Mouse (Mus musculus): ENCODE results near the gene Cep95. TPM values are rescaled to one million over a fixed set of nuclear protein-coding genes. Genes with fewer than 3 reads are reported as not detected.
A peak's percentile ranks its signal among the peaks of the same experiment; 100 is the strongest.
"Not testable (repeated sequence)": the region's sequence is repeated elsewhere in the genome, so short reads cannot be mapped to it uniquely, and the experiment has no call there.

The Cep95 gene
- polyA plus RNA-seq, 1 experiment from 2014 or later, result 12.2 TPM

- H3K4me2 ChIP-seq (ENCODE audit: low read length), result no peak overlapping the region
- no peak overlapping the region for H3K4me3 ChIP-seq (ENCODE audit: low read length)
- no peaks in the 10 kb centered on the region for H3K27me3 ChIP-seq (replicated peaks; ENCODE audit: control insufficient read depth, insufficient read depth, low read length)
- H3K9ac ChIP-seq (ENCODE audit: low read depth, low read length), result no peak overlapping the region
- 83% methylated on average over 6 of the region's 6 CpGs for WGBS
- H3K4me1 ChIP-seq (ENCODE audit: control insufficient read depth, insufficient read depth, low read depth, low read length), result peaks cover 14% of the 10 kb centered on the region
- H3K27ac ChIP-seq (ENCODE audit: low read depth, low read length), result no peak overlapping the region
- H3K36me3 ChIP-seq (ENCODE audit: control insufficient read depth, insufficient read depth, low read length), result peaks cover 35% of the 10 kb centered on the region
- no peaks in the 10 kb centered on the region for H3K9me3 ChIP-seq (ENCODE audit: control insufficient read depth, low read length)
- no peak for ATAC-seq
Measured at GRCm38 (mm10) chr11:106780590-106781220, 8.3 kb upstream of the Cep95 start.

DNA sequence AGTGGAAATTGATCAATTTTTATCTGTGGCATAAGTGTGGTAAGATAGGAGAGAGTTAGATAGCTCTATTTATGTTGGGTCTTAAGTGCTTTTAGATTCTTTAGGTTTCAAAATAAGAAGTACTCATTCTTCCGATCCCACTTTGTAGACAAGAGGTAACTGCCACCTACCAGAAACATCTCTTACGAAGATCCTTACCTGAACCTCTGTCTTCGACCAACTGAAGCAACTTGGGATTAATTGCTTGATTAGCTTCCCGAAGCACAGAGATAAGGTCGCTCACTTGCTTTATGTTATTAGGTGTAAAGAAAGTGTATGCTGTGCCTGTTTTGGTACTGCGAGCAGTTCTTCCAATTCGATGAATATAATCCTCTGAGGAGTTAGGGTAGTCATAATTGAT lies 6.8 kb upstream of the Cep95 start:
- H3K27ac ChIP-seq (ENCODE audit: low read depth, low read length); ATAC-seq; H3K27me3 ChIP-seq (replicated peaks; ENCODE audit: control insufficient read depth, insufficient read depth, low read length); H3K9me3 ChIP-seq (ENCODE audit: control insufficient read depth, low read length); H3K4me2 ChIP-seq (ENCODE audit: low read length); H3K4me3 ChIP-seq (ENCODE audit: low read length); H3K9ac ChIP-seq (ENCODE audit: low read depth, low read length): not testable (repeated sequence)
- Histone ChIP-seq H3K36me3 (ENCODE audit: control insufficient read depth, insufficient read depth, low read length) (peaks cover 36% of the 10 kb centered on the region), H3K4me1 (ENCODE audit: control insufficient read depth, insufficient read depth, low read depth, low read length) (peaks cover 21% of the 10 kb centered on the region)
- WGBS, result 89% methylated on average over 7 of the region's 7 CpGs

DNA sequence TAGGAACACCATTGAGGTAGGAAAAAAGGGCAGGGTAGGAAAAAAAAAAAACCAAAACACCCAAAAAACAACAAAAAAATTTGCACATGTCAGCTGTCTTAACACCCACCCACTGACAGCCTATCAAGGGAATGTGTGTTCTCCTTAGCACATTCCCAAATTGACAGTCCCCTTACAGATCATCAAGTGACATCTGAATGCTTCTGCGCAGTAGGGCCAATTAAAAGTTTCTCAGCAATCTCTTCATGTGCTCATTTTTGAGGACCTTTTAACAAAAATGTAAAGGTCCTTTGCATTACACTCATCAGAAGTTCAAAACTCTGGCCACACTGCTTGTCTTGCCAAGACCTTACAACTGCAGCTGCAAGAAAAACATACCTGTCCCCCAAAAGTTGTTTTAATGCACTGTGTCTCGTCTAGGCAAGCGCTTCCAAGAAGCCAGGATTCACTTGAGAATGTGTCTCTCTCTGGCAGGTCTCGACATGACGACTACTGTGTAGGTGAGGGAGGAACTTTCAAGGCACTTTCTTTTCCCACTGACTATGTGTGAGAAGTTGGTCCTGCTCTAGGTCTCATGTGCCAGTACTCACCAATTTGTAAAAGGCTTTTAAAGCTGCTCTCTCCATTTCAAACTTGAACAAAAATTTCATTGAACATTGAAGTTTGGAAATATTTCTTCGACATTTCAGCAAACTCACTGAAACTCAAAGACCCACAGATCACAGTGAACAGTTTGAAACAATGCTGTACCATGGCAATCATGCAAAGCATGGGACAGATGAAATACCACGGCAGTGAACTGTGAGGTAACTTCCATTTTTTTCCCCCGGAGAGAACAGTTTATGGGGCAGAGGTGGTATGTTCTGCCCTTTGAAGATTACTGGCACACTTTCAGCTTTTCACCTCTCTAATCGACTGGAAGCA lies 5.9 kb upstream of the Cep95 start:
- Histone ChIP-seq H3K4me1 (ENCODE audit: control insufficient read depth, insufficient read depth, low read depth, low read length) (peaks cover 21% of the 10 kb centered on the region), H3K27ac (ENCODE audit: low read depth, low read length) (no peak overlapping the region), H3K4me2 (ENCODE audit: low read length) (no peak overlapping the region), H3K9ac (ENCODE audit: low read depth, low read length) (no peak overlapping the region), H3K27me3 (replicated peaks; ENCODE audit: control insufficient read depth, insufficient read depth, low read length) (no peaks in the 10 kb centered on the region), H3K9me3 (ENCODE audit: control insufficient read depth, low read length) (no peaks in the 10 kb centered on the region), H3K36me3 (ENCODE audit: control insufficient read depth, insufficient read depth, low read length) (peaks cover 36% of the 10 kb centered on the region), H3K4me3 (ENCODE audit: low read length) (no peak overlapping the region)
- WGBS, result 82% methylated on average over 9 of the region's 9 CpGs
- no peak for ATAC-seq

DNA sequence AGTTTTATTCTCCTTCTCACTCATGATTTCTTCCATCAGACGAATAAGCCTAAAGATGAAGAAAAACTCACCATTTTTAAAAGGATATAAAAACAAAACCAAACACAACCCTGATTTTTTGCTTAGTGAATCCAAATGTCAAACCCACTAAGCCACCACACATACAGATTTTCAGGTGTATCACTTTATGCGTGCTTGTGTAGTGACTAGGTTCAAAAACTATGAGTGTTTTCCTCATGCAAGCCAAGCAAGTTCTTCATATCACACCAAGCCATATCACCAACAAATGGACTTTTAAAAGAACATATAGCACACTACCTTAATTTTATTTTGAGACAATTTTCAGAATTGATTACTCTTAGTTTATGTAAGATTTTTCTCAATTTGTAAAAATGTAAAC lies 4.6 kb upstream of the Cep95 start:
- Histone ChIP-seq H3K4me2 (ENCODE audit: low read length) (no peak overlapping the region), H3K9me3 (ENCODE audit: control insufficient read depth, low read length) (no peaks in the 10 kb centered on the region), H3K9ac (ENCODE audit: low read depth, low read length) (no peak overlapping the region), H3K4me3 (ENCODE audit: low read length) (no peak overlapping the region), H3K27ac (ENCODE audit: low read depth, low read length) (no peak overlapping the region), H3K4me1 (ENCODE audit: control insufficient read depth, insufficient read depth, low read depth, low read length) (peaks cover 21% of the 10 kb centered on the region), H3K27me3 (replicated peaks; ENCODE audit: control insufficient read depth, insufficient read depth, low read length) (no peaks in the 10 kb centered on the region), H3K36me3 (ENCODE audit: control insufficient read depth, insufficient read depth, low read length) (peaks cover 36% of the 10 kb centered on the region)
- WGBS, result 92% methylated on average over 2 of the region's 2 CpGs
- ATAC-seq, result no peak

GRCm38 (mm10) chr11:106785043-106785442 lies 4.0 kb upstream of the Cep95 start:
- Histone ChIP-seq H3K36me3 (ENCODE audit: control insufficient read depth, insufficient read depth, low read length) (peaks cover 36% of the 10 kb centered on the region), H3K9ac (ENCODE audit: low read depth, low read length) (no peak overlapping the region), H3K27ac (ENCODE audit: low read depth, low read length) (no peak overlapping the region), H3K4me2 (ENCODE audit: low read length) (no peak overlapping the region), H3K4me1 (ENCODE audit: control insufficient read depth, insufficient read depth, low read depth, low read length) (peaks cover 20% of the 10 kb centered on the region), H3K27me3 (replicated peaks; ENCODE audit: control insufficient read depth, insufficient read depth, low read length) (no peaks in the 10 kb centered on the region), H3K4me3 (ENCODE audit: low read length) (no peak overlapping the region), H3K9me3 (ENCODE audit: control insufficient read depth, low read length) (no peaks in the 10 kb centered on the region)
- 60% methylated on average over 1 of the region's 1 CpGs for WGBS
- no peak for ATAC-seq

DNA sequence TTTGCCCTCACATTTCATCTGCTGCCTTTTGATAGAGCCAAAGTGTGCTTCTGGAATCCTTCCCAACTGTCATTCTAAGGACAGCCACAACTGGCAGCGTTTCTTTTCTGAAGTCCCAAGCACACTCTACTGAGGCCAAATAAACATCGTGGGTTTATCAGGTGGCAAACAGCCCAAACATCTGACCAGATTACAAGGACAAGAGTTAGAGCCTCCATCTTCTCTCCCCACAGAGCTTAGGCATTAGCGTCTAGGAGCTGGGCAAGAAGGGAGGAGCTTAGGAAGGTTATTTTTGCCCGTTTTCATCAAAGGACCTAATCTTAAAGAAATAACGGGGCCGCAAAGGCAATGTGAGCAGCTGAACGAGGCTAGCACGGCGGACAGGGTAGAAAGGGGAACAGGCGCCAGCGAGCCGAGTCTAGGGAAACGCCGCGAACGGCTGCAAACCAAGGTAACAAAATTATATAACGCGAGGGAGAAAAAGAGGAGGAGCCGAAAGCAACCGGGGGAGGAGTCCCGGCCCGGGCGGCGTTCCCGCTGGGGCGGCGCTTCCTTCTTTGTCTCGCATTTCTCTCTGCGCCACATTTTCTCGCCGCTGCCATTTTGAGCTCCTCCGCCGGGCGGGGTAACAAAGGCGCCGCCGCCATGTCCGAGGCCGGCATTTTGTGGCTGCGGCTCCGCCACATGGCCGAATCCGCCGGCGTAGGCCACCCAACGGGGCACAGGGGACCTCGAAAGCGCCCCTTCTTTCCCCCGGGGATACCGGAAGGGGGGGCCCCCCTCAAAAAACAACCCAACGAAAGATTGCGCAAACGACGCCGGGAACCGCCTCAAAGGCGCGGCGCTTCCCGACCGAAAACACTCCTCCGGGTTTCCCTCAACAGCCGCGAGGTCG lies 1.7 kb upstream of the Cep95 start:
- Histone ChIP-seq H3K4me3 (ENCODE audit: low read length) (peak overlapping the region; percentile 79), H3K27ac (ENCODE audit: low read depth, low read length) (peak overlapping the region; percentile 100), H3K36me3 (ENCODE audit: control insufficient read depth, insufficient read depth, low read length) (peaks cover 27% of the 10 kb centered on the region), H3K9me3 (ENCODE audit: control insufficient read depth, low read length) (no peaks in the 10 kb centered on the region), H3K9ac (ENCODE audit: low read depth, low read length) (peak overlapping the region; percentile 82), H3K4me1 (ENCODE audit: control insufficient read depth, insufficient read depth, low read depth, low read length) (peaks cover 25% of the 10 kb centered on the region), H3K27me3 (replicated peaks; ENCODE audit: control insufficient read depth, insufficient read depth, low read length) (no peaks in the 10 kb centered on the region), H3K4me2 (ENCODE audit: low read length) (peak overlapping the region; percentile 63)
- under 1% methylated on average over 65 of the region's 65 CpGs for WGBS
- ATAC-seq, result peak; percentile 19; the same call in 1 of the 2 replicates

GRCm38 (mm10) chr11:106788026-106788774 lies 852 bp upstream of the Cep95 start:
- H3K4me1 ChIP-seq (ENCODE audit: control insufficient read depth, insufficient read depth, low read depth, low read length), result peaks cover 25% of the 10 kb centered on the region
- peak; percentile 81 for ATAC-seq
- H3K36me3 ChIP-seq (ENCODE audit: control insufficient read depth, insufficient read depth, low read length), result peaks cover 19% of the 10 kb centered on the region
- no peaks in the 10 kb centered on the region for H3K9me3 ChIP-seq (ENCODE audit: control insufficient read depth, low read length)
- under 1% methylated on average over 58 of the region's 79 CpGs for WGBS
- H3K27me3 ChIP-seq (replicated peaks; ENCODE audit: control insufficient read depth, insufficient read depth, low read length), result no peaks in the 10 kb centered on the region
- H3K27ac ChIP-seq (ENCODE audit: low read depth, low read length), result peak overlapping the region; percentile 100
- peak overlapping the region; percentile 37 for H3K4me2 ChIP-seq (ENCODE audit: low read length)
- peak overlapping the region; percentile 79 for H3K4me3 ChIP-seq (ENCODE audit: low read length)
- H3K9ac ChIP-seq (ENCODE audit: low read depth, low read length), result peak overlapping the region; percentile 82

GRCm38 (mm10) chr11:106789649-106790048 lies 597 bp downstream of the Cep95 start:
- H3K4me2 ChIP-seq (ENCODE audit: low read length), result peak overlapping the region; percentile 84
- H3K36me3 ChIP-seq (ENCODE audit: control insufficient read depth, insufficient read depth, low read length), result peaks cover 7% of the 10 kb centered on the region
- peak overlapping the region; percentile 100 for H3K27ac ChIP-seq (ENCODE audit: low read depth, low read length)
- peak overlapping the region; percentile 79 for H3K4me3 ChIP-seq (ENCODE audit: low read length)
- H3K9me3 ChIP-seq (ENCODE audit: control insufficient read depth, low read length), result no peaks in the 10 kb centered on the region
- peak overlapping the region; percentile 82 for H3K9ac ChIP-seq (ENCODE audit: low read depth, low read length)
- ATAC-seq, result no peak
- H3K4me1 ChIP-seq (ENCODE audit: control insufficient read depth, insufficient read depth, low read depth, low read length), result peaks cover 21% of the 10 kb centered on the region
- WGBS, result 1% methylated on average over 6 of the region's 6 CpGs
- H3K27me3 ChIP-seq (replicated peaks; ENCODE audit: control insufficient read depth, insufficient read depth, low read length), result no peaks in the 10 kb centered on the region
